Mouse (Mus musculus): Measurements from ENCODE around the gene Erfe. TPM values are rescaled to one million over a fixed set of nuclear protein-coding genes. Genes with fewer than 3 reads are reported as not detected.

Gene Erfe
- total RNA-seq (2023), result 0.23 and 0.32 TPM in 2 replicates

DNA sequence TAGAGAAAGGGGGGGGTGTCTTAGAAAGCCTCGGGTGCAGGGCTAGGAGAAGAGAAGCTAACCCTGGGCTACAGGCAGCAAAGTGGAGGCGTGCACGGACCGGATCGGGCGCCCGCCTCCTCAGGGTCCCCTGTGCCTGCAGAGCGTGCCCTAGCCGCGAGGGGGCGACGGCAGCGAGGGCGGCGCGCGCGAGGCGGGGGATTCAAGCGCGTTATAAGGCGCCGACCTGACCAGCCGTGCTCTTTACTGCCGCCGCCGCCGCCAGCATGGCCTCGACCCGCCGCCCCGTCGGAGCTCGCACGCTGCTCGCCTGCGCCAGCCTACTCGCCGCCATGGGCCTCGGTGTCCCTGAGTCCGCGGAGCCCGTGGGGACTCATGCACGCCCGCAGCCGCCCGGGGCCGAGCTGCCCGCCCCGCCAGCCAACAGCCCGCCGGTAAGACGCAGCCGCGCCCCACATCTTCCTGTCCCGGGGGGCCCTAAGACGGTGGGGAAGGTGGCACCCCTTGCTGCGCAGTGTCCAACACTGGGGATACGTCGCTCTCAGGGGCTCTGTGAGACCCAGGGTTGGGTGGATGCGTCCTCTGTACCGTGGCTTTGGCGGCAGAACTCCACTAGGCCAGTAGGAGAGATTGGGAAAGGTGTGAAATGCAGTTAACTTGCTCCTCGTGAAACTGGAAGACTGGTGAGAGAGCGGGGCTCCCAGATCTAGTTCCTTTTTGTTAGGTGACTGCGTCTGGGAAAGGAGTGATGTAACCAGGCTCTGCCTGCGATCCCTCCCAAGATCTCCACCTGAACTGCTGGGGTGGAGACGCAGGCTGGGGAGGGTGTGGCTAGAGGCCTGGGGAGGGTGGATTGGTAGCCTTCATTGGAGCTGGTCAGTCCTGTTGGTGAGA is at the start of gene Erfe:
TSS of gene Erfe (plus strand) at position 216 of the 894 bp plus-strand sequence.

DNA sequence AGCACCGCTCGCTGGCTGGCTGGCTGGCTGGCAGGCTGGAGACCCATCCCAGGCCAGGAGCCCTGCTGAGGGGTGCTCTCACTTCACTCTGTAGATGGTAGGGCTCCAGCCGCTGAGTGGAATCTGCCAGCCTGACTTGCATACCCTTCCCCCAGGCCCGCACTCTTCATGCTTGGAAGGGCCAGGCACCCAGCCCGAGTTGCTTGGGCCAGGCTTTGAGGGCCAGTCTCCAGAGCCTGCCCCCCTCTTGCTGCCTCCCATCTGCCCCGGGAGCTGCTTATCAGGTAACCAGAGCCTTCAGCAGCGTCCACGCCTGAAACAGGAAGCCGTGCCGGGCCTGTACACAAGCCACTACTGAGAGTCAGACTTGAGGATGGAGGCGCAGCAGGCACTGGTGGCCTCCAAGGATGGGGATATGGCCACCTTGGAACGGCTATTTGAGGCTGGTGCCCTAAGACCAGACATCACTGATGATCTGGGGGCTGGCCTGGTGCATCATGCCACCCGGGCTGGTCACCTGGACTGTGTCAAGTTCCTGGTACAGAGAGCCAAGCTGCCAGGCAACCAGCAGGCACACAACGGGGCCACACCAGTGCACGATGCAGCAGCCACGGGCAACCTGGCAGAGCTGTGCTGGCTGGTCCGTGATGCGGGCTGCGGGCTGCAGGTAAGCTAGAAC is 44.3 kb upstream of the Erfe start, which contains the start of gene Espnl:
TSS of gene Espnl (plus strand) at position 316 of the 679 bp plus-strand sequence.

DNA sequence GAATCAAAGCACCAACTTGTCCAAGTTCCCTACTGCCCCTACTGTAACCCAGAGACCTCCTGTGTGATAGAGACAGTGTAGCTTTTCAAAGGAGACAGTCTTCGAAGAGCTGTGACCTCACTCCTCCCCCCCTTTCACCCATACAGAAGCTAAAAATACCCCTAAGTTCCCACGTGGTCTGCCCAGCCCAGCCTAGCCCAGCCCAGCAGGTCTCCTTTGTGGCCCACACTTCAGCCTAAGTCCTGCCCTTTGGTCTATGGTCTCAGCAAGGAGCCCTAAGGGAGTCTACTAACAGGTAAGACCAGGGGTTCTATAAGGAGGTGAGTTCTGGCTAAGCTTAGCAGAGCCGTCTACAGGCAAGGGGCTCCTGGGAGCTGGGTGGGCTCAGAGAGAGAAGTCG is 15.4 kb upstream of the Erfe start, which contains the start of gene Klhl30:
TSS of gene Klhl30 (plus strand) at position 176 of the 400 bp plus-strand sequence.

DNA sequence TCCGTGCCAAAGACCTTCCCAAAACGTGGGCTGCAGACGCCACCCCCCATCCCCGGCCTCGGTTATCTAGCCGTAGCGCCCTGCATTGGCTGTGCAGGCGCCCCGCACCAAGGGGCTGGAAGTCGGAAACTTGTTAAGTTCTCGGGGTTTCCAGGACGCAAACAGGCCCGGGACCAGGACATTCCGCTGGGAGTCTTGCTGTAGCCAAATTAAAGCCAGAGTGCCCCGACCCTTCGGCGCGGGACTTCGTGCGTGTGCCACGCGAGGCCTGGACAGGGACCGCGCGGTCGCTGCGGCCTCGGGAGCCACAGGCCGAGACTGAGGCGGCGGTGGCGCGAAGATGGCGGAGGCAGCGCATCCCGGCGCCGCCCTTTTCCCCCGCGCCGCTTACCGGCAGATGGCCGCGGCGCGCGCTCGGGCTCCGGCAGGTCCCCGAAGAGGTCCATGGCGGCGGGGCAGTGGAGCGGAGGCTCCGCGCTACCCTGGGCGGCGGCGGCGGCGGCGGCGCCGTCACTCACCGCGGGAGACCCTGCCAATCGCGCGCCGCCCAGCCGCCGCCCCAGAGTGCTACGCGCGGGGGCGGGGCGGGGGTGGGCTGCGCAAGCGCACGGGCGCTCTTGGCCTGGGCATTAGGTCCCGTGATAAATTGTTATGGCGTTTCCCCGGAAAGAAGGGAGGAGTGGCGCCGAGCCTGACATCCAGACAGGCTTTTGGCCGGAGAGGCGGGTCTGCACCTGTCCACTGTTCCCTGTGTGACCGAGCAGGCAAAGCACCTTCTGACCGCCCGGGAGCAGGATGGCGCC is 32.2 kb downstream of the Erfe start, which contains the start of gene Ilkap:
TSS of gene Ilkap (minus strand) at position 556 of the 803 bp plus-strand sequence.

DNA sequence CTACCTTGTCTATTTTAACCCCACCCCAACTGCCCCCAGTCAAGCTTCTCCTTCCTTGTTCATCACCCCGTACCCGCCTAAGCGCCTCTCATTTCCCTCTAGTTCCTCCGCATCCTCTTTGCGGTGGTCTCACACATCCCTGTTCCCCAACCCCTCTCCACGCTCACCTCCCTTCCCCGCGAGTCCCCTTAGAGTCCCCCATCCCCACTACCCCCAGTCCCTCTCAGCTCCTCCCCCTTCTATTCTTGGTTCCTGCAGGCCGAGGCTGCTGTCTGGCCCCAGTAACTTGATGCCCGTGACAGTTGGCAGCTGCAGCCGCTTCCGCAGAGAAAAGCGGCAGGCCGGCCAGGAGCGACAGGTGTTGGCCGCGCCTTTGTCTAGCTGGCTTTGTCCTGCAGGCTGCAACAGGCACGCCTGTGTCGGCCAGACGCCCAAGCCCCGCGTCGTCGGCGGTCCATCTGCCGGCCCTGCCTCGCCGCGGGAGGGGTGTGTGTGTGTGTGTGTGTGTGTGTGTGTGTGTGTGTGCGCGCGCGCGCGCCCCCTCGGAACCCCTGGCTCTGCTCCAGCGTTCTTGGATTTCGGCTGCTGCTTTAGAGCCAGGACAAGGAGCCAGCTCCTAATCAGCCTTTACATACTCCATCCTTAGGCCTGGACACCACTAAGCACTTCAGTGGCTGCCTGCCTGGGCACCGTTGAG is 47.8 kb downstream of the Erfe start, which contains the start of gene Hes6:
TSS of gene Hes6 (minus strand) at position 141 of the 697 bp plus-strand sequence.

Other genes starting within 250 kb of the Erfe start
- 0.75 and 1.6 TPM in 2 replicates for gene Rbm44, start 221.3 kb upstream of the Erfe start, total RNA-seq (2023)
- 25.7 and 27.2 TPM in 2 replicates for gene Ramp1, start 186.6 kb upstream of the Erfe start, total RNA-seq (2023)
- 67.0 and 93.4 TPM in 2 replicates for gene Ube2f, start 116.1 kb upstream of the Erfe start, total RNA-seq (2023)
- gene Scly, start 68.1 kb upstream of the Erfe start, total RNA-seq (2023), result 13.1 and 13.8 TPM in 2 replicates
- gene Espnl, start 44.4 kb upstream of the Erfe start, total RNA-seq (2023), result 0.09 TPM in 1 of 2 replicates, not detected in the other
- gene Klhl30, start 15.4 kb upstream of the Erfe start, total RNA-seq (2023), result not detected in 2 replicates
- 57.4 and 80.4 TPM in 2 replicates for gene Ilkap, start 32.4 kb downstream of the Erfe start, total RNA-seq (2023)
- gene Hes6, start 47.6 kb downstream of the Erfe start, total RNA-seq (2023), result 19.6 and 19.8 TPM in 2 replicates
- gene Per2, start 92.9 kb downstream of the Erfe start, total RNA-seq (2023), result 120 and 222 TPM in 2 replicates
- 1.1 and 1.6 TPM in 2 replicates for gene Traf3ip1, start 128.2 kb downstream of the Erfe start, total RNA-seq (2023)
- 9.7 and 14.3 TPM in 2 replicates for gene Asb1, start 174.1 kb downstream of the Erfe start, total RNA-seq (2023)

Data from neutrophil, adult 65 days (primary cell).